Mouse (Mus musculus): ENCODE results near the gene Ammecr1. TPM values are rescaled to one million over a fixed set of nuclear protein-coding genes. Genes with fewer than 3 reads are reported as not detected.

The Ammecr1 gene
- polyA plus RNA-seq, 1 experiment from 2014 or later, result 16.4 TPM

GRCm38 (mm10) chrX:142827644-142828043 is 138.9 kb downstream of the Ammecr1 start:
- no peak overlapping the region for H3K9ac ChIP-seq
- H3K4me2 ChIP-seq, result no peak overlapping the region
- no peaks in the 10 kb centered on the region for H3K27me3 ChIP-seq
- no peak overlapping the region for H3K4me3 ChIP-seq
- H3K4me1 ChIP-seq, result peaks cover 4% of the 10 kb centered on the region; the same call in 1 of the 2 replicates
- H3K27ac ChIP-seq, result no peak overlapping the region
- H3K9me3 ChIP-seq, result no peaks in the 10 kb centered on the region
- 28% methylated on average over 1 of the region's 1 CpGs for WGBS
- H3K36me3 ChIP-seq, result no peaks in the 10 kb centered on the region
- ATAC-seq (ENCODE audit: insufficient number of reproducible peaks, low FRiP score, low TSS enrichment, low read depth), result no peak

DNA sequence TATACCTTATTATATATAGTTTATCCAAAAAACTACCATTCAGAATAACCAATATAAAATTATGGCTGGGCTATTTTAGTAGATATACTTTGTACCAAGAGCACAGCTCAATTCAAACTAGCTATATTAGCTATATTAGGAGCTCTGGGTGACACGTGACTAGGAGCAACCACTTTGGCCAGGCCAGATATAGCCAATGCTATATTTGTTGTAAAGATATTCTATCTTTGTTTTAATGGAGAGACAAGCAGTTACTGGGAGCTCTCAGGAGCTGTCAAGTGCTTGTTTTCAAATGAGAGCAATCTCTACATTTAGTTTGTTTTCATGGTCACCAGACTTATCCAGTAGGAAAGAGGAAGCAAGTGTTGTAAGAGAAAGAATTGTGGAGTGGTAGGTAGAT is 141.2 kb downstream of the Ammecr1 start:
- H3K36me3 ChIP-seq, result no peaks in the 10 kb centered on the region
- no peak for ATAC-seq (ENCODE audit: insufficient number of reproducible peaks, low FRiP score, low TSS enrichment, low read depth)
- H3K9me3 ChIP-seq, result no peaks in the 10 kb centered on the region
- H3K27ac ChIP-seq, result no peak overlapping the region
- no peak overlapping the region for H3K9ac ChIP-seq
- no peak overlapping the region for H3K4me3 ChIP-seq
- WGBS, result 73% methylated on average over 1 of the region's 1 CpGs
- H3K4me1 ChIP-seq, result no peaks in the 10 kb centered on the region
- H3K4me2 ChIP-seq, result no peak overlapping the region
- H3K27me3 ChIP-seq, result no peaks in the 10 kb centered on the region

DNA sequence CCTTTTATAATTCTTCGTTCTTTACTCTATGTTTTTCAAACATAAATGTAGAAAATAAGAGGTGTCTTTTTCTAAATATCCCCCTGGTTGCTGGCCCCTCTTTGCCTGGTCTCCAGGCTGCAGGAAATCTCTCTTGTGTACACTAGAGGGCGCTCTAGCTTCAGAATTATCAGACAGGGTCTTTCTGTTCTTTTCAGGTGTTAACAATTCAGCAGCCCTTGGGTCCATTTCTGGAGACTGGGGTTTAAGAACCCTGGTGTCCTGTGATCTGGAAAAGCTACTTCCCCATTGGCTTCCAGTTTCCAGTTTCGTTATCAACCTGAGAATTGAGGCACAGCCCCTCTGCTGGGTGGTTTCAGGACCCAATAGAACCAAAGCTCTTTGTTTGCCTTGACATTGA is 144.7 kb downstream of the Ammecr1 start:
- Histone ChIP-seq H3K4me1 (no peaks in the 10 kb centered on the region), H3K4me3 (no peak overlapping the region), H3K27ac (no peak overlapping the region), H3K9ac (no peak overlapping the region), H3K27me3 (no peaks in the 10 kb centered on the region), H3K36me3 (no peaks in the 10 kb centered on the region), H3K4me2 (no peak overlapping the region), H3K9me3 (no peaks in the 10 kb centered on the region)
- 31% methylated on average over 3 of the region's 3 CpGs for WGBS
- ATAC-seq (ENCODE audit: insufficient number of reproducible peaks, low FRiP score, low TSS enrichment, low read depth), result no peak

GRCm38 (mm10) chrX:142821239-142821638 is 145.3 kb downstream of the Ammecr1 start:
- Histone ChIP-seq H3K9me3 (no peaks in the 10 kb centered on the region), H3K4me1 (no peaks in the 10 kb centered on the region), H3K4me2 (no peak overlapping the region), H3K27me3 (no peaks in the 10 kb centered on the region), H3K9ac (no peak overlapping the region), H3K36me3 (no peaks in the 10 kb centered on the region), H3K27ac (no peak overlapping the region), H3K4me3 (no peak overlapping the region)
- ATAC-seq (ENCODE audit: insufficient number of reproducible peaks, low FRiP score, low TSS enrichment, low read depth), result no peak
- WGBS, result 62% methylated on average over 6 of the region's 6 CpGs

DNA sequence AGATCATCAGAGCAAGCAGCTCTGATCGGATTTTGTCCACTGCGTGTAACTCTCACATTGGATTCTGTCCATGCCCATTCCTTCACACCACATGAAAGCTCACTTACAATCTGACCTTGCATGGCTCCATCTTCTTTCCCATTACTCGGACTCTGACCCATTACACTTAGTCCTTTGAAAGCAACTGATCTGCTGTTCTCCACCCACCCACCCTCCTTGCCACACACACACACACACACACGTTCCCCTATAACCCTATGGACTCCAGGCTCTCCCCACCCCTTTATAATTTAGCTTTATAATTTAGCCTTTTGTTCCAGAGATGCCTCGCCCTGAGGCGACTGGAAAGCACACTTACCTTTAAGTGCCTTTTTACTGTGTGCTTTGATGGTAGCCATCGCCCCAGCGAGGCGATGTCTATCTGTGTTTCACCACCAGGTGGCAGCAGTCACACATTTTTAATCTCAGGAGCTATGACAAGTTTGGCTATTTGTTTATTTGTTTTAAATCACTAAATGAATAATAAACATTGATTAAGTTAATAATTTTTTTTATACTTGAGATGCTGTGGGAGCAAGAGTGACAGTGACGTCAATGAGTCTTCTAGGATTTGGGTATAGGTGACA is 148.4 kb downstream of the Ammecr1 start:
- no peak for ATAC-seq (ENCODE audit: insufficient number of reproducible peaks, low FRiP score, low TSS enrichment, low read depth)
- 40% methylated on average over 10 of the region's 10 CpGs for WGBS
- H3K27ac ChIP-seq, result no peak overlapping the region
- H3K4me2 ChIP-seq, result no peak overlapping the region
- no peaks in the 10 kb centered on the region for H3K27me3 ChIP-seq
- H3K9ac ChIP-seq, result no peak overlapping the region
- no peak overlapping the region for H3K4me3 ChIP-seq
- H3K36me3 ChIP-seq, result no peaks in the 10 kb centered on the region
- H3K4me1 ChIP-seq, result 0 out of 2 replicates have a peak, but pooled peaks cover 3% of the 10 kb centered on the region
- no peaks in the 10 kb centered on the region for H3K9me3 ChIP-seq

GRCm38 (mm10) chrX:142813146-142813545 is 153.4 kb downstream of the Ammecr1 start:
- no peaks in the 10 kb centered on the region for H3K36me3 ChIP-seq
- H3K27ac ChIP-seq, result no peak overlapping the region
- no peaks in the 10 kb centered on the region for H3K9me3 ChIP-seq
- no peak overlapping the region for H3K4me2 ChIP-seq
- no peak for ATAC-seq (ENCODE audit: insufficient number of reproducible peaks, low FRiP score, low TSS enrichment, low read depth)
- no peak overlapping the region for H3K9ac ChIP-seq
- H3K4me1 ChIP-seq, result 0 out of 2 replicates have a peak, but pooled peaks cover 3% of the 10 kb centered on the region
- H3K27me3 ChIP-seq, result no peaks in the 10 kb centered on the region
- H3K4me3 ChIP-seq, result no peak overlapping the region
- 25% methylated on average over 6 of the region's 6 CpGs for WGBS

DNA sequence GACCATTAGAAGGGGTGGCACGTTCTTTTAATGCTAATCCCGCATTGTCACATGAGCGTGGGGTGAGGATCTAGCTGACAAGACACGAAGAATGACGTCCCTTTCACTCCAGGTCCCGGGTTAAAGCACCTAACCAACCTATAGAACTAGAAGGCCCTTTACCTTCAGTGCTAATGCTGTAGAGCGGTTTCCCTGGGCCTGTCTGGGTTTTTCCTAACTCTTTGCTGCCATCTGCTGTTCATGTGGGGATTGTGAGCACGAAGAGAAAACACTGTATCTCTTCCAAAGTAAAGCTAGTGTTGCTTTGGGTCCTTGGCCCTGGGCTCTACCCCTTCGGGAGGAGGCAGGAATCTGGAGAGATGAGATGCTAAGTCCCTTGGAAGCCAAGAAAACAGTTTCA is 158.1 kb downstream of the Ammecr1 start:
- H3K9ac ChIP-seq, result no peak overlapping the region
- no peaks in the 10 kb centered on the region for H3K36me3 ChIP-seq
- WGBS, result 43% methylated on average over 9 of the region's 9 CpGs
- ATAC-seq (ENCODE audit: insufficient number of reproducible peaks, low FRiP score, low TSS enrichment, low read depth), result no peak
- no peak overlapping the region for H3K4me3 ChIP-seq
- 0 out of 2 replicates have a peak, but pooled peaks cover 4% of the 10 kb centered on the region for H3K4me1 ChIP-seq
- H3K27ac ChIP-seq, result no peak overlapping the region
- H3K4me2 ChIP-seq, result no peak overlapping the region
- no peaks in the 10 kb centered on the region for H3K9me3 ChIP-seq
- H3K27me3 ChIP-seq, result no peaks in the 10 kb centered on the region

DNA sequence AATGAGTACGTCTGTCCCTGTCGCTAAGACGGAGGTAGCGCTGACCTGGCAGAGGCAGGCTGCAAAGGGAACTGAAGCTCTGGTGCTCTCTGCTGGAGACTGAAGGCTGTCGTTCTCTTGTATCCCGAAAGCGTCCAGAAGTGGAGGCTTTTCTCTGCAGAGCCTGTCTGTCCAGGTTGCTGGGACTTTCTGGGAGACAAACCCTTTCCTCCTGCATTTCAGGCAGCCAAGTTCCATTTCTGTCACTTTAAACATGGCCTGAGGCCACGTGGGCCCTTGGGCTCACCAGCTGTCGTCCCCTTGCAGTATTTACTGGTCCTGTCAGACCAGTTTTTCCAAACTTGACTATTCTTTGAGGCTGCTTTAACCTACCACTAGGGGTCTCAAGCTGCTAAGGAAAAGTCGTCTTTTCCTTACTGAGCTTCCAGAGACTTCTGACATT is 159.9 kb downstream of the Ammecr1 start:
- no peak for ATAC-seq (ENCODE audit: insufficient number of reproducible peaks, low FRiP score, low TSS enrichment, low read depth)
- Histone ChIP-seq H3K9ac (no peak overlapping the region), H3K4me1 (0 out of 2 replicates have a peak, but pooled peaks cover 4% of the 10 kb centered on the region), H3K9me3 (no peaks in the 10 kb centered on the region), H3K4me2 (no peak overlapping the region), H3K4me3 (no peak overlapping the region), H3K27ac (no peak overlapping the region), H3K27me3 (no peaks in the 10 kb centered on the region), H3K36me3 (no peaks in the 10 kb centered on the region)
- WGBS, result 37% methylated on average over 10 of the region's 10 CpGs

DNA sequence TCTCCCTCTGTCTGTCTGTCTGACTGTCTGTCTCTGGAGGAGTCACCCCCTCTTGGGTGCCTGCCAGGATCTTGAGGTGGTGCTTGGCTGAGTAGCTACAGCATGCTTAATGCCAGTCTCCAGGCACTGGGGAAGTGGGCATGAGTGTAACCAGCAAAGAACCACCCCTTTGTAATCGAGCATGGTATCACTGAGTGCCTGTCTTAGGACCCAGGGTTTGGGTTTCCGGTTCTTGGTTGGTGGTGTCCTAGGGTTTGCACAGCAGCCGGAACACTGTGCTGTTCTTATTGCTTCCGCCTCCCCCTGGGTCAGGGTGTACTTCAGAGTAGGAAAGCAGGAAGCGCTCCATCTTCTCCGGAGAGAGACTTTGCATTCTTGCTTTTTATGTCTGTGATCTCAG is 160.4 kb downstream of the Ammecr1 start:
- H3K27me3 ChIP-seq, result no peaks in the 10 kb centered on the region
- no peaks in the 10 kb centered on the region for H3K9me3 ChIP-seq
- 0 out of 2 replicates have a peak, but pooled peaks cover 4% of the 10 kb centered on the region for H3K4me1 ChIP-seq
- no peak overlapping the region for H3K4me3 ChIP-seq
- no peak overlapping the region for H3K4me2 ChIP-seq
- H3K27ac ChIP-seq, result no peak overlapping the region
- ATAC-seq (ENCODE audit: insufficient number of reproducible peaks, low FRiP score, low TSS enrichment, low read depth), result no peak
- no peaks in the 10 kb centered on the region for H3K36me3 ChIP-seq
- WGBS, result 63% methylated on average over 6 of the region's 6 CpGs
- no peak overlapping the region for H3K9ac ChIP-seq

DNA sequence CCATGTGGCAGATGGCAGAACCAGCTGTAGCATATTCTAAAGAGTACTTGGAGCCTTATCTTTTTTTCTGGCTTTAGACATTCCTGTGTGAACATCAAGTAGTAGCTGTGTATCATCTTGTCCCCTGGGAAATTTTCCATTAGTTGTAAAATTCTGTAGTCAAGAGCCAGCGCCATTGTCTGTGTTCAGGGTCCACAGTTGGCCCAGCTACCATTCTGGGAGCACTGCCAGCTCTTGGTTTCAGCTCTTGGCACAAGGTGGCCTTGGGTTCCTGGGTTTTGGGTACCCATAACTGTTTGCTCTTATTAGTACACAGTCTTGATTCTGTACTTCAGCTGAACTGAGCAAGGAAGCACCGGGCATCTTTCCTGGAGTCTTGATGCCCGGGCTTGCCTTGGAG is 161.9 kb downstream of the Ammecr1 start:
- H3K4me2 ChIP-seq, result no peak overlapping the region
- H3K27me3 ChIP-seq, result no peaks in the 10 kb centered on the region
- 73% methylated on average over 3 of the region's 3 CpGs for WGBS
- H3K4me3 ChIP-seq, result no peak overlapping the region
- H3K4me1 ChIP-seq, result 0 out of 2 replicates have a peak, but pooled peaks cover 4% of the 10 kb centered on the region
- no peaks in the 10 kb centered on the region for H3K36me3 ChIP-seq
- H3K9me3 ChIP-seq, result no peaks in the 10 kb centered on the region
- no peak overlapping the region for H3K27ac ChIP-seq
- no peak overlapping the region for H3K9ac ChIP-seq
- no peak for ATAC-seq (ENCODE audit: insufficient number of reproducible peaks, low FRiP score, low TSS enrichment, low read depth)

All from limb, embryonic 15.5 days (tissue).